Mouse (Mus musculus) bone marrow macrophage, adult 2 months (primary cell): ENCODE data around the gene Wapl. TPM values are rescaled to one million over a fixed set of nuclear protein-coding genes. Genes with fewer than 3 reads are reported as not detected.
A peak's percentile ranks its signal among the peaks of the same experiment; 100 is the strongest.

ENCODE experiments used
- H3K27ac ChIP-seq: 2 replicates; pipeline ENCODE4 v1.5.1; 2012; ENCODE audit warnings: low read depth, low read length; ENCODE audit not compliant: insufficient read depth
- H3K4me1 ChIP-seq: 2 replicates; pipeline ENCODE4 v1.6.1; 2012; ENCODE audit warnings: low read length; ENCODE audit not compliant: control insufficient read depth, insufficient read depth
- H3K4me3 ChIP-seq: 2 replicates; pipeline ENCODE4 v1.5.1; 2012; ENCODE audit warnings: mild to moderate bottlenecking, low read length, moderate library complexity; ENCODE audit not compliant: insufficient read depth
- CTCF ChIP-seq: IDR thresholded peaks from 2 replicates; pipeline ENCODE4 v1.5.1; 2012; ENCODE audit warnings: low read depth, mild to moderate bottlenecking, low read length, moderate library complexity
- POLR2A ChIP-seq: IDR thresholded peaks from 2 replicates; pipeline ENCODE4 v1.6.1; 2012; ENCODE audit warnings: mild to moderate bottlenecking, low read depth, low read length, borderline replicate concordance
- polyA plus RNA-seq: library from polyadenylated mRNA; stranded (reverse); fragments of >200 nt; gene quantifications from 2 replicates; pipeline ENCODE4 v1.2.4, GENCODE M21; 2012; ENCODE audit not compliant: missing spikeins, insufficient read depth, insufficient read length

Wapl gene
- polyA plus RNA-seq: 50.1 and 55.3 TPM in 2 replicates

DNA sequence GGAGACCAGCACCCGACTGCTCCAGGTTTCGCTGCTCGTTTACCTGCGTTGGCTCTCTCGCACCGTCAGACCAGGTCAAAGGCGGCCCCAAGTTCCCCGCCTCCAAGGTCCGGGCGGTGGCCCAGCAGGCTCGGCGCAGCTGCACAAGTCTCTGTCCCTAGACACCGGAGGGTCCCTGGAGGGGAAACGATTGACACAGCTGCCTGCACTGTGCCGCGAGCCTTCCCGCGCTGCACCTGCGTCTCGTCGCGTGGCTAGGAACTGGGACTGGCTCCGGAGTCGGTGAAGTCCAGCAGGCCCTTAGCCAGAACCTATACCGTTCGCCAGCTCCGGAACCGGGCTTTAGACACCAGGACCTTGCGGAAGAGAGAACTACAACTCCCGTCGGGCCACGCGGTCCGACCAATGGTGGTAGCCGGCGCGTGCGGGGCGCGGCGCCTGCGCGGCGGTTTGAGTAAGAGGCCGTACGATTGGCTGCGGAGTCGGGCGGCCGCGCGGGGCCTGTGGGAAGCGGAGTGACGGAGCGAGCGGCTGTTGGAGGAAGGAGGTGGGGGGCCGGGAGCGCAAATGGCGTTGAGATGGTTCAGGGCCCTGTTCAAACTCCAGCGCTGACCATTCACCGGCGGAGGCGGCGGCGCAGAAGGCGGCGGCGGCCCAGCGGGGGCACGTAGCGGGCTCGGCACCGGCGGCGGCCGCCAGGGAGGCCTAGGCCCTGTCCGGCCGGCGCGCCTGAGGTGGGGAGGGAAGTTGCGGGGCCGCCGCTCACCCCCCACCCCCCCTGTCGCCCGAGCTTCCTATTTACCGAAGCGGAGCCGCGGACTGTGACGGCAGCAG is at the start of gene Wapl:
TSS of gene Wapl (plus strand) at position 534 of the 834 bp plus-strand sequence.
- peak within 1 kb of the TSS; percentile 71 for H3K4me3 ChIP-seq
- no peak for TF ChIP-seq POLR2A
- no peak for TF ChIP-seq CTCF
- peaks cover 7% of the 10 kb centered on the region; the same call in 1 of the 2 replicates for H3K4me1 ChIP-seq
- peak within 1 kb of the TSS; percentile 64 for H3K27ac ChIP-seq

DNA sequence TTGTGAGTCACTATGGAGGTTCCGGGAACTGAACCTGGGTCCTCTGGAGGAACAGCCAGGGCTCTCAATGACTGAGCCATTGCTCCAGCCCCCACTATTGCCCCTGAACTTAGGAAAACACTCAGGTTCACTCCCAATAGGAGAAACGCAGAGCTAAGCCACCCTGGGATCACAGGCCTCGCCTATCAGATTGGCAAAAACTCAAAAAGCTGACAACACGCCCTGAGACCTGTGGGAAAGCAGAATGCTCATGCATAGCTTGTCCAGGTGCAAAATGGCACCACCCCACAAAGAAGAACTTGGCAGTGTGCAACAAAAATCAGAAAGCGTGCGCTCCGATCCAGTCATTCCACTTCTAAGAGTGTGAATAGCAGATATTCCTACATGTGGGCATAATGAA is 46.9 kb upstream of the Wapl start:
- Histone ChIP-seq H3K4me3 (no peak overlapping the region), H3K4me1 (no peaks in the 10 kb centered on the region), H3K27ac (no peak overlapping the region)
- no peak for TF ChIP-seq POLR2A
- TF ChIP-seq CTCF: no peak

DNA sequence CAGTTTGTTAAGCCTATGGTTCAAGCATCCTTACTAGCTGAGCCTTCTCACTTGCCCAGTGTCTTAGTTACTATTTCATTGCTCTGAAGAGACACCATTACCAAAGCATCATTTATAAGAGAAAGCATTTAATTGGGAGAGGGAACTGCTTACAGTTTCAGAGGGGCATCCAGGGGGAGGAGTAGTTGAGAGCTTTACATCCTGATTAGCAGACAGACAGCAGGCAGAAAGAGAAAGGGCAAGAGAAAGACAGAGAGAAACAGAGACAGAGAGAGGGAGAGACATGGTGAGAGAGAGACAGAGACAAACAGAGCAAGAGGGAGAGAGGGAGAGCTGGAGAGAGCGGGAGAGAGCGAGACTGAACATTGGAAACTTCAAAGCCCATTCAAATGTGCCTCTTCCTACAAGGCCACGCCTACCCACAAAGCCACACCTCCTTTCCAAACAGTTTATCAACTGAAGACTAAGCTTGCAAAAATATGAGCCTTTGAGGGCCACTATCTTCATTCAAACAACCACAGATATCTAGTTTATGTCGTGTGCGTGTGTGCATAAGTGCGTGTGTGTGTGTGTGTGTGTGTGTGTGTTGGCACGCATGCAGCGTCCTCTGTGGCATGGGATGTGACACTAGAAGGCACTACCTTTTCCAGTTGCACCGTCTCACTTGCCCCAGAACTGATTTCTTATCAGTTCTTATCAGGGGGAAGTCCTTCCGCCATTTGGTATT is 40.8 kb upstream of the Wapl start:
- no peak for TF ChIP-seq POLR2A
- no peak for TF ChIP-seq CTCF
- no peak overlapping the region for H3K4me3 ChIP-seq
- H3K27ac ChIP-seq: no peak overlapping the region
- H3K4me1 ChIP-seq: no peaks in the 10 kb centered on the region

DNA sequence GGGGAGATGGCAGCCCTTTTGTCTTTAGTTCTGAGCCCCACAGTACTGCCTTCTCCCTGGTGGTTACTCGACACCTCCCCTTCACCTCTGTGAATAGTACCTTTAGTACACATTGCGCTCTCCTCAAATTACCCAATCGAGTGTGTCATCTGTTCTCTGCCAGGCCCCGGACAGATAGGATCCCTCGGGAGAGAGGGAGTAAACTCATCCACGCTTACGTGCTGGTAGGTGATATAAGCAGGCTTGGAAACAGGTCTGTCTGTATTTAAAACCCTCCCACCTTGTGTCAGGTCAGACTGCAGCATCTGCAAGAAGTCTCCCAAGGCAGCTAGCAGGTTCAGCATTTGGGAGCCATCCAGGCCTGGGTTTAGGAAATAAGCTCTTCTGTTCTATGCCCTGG is 38.5 kb upstream of the Wapl start:
- Histone ChIP-seq H3K4me1 (0 out of 2 replicates have a peak, but pooled peaks cover 2% of the 10 kb centered on the region), H3K27ac (no peak overlapping the region)
- TF ChIP-seq CTCF (no peak), POLR2A (no peak)

DNA sequence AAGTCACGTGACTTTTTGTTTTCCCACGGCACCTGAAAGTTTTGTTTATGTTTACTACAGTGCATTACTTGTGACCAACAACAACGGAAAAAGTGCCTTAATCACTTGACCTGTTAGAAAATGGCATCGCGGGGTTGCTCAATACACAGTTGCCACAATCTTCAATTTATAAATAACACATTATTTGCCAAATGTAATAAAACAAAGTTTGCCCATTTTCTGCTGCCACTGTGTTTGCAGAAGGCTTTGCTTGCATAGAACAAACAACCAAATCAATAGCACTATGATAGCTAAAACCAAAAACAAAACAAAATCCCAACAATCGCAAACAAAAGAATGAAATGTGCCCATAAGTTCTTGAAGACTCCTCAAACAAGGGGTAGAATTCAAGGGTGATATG is 38.0 kb upstream of the Wapl start:
- Histone ChIP-seq H3K27ac (no peak overlapping the region), H3K4me1 (0 out of 2 replicates have a peak, but pooled peaks cover 2% of the 10 kb centered on the region), H3K4me3 (no peak overlapping the region)
- TF ChIP-seq POLR2A (no peak), CTCF (no peak)

More for the DNA sequence above, 38.5 kb upstream of the Wapl start:
- no peak overlapping the region for H3K4me3 ChIP-seq

DNA sequence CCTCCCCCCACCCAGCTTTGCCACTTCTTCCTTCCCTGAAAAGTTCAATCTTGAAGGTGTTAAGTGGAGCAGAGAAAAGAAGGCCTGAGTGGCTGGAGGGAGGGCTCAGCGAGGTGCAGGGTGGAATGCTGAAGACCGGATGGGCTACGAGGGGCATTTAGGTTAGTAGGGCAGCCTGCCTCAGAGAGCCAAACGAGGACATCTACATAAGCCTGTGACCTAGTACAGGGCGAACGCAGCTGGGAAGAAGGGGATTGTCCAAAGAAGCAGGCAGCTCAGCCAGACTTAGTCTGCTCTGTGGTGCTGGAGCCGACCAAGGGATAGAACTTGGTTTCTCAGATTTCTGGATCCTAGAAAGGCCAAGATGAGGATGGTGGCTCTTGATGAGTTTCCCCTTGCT is 29.6 kb upstream of the Wapl start:
- Histone ChIP-seq H3K4me3 (no peak overlapping the region), H3K4me1 (peaks cover 9% of the 10 kb centered on the region), H3K27ac (no peak overlapping the region)
- no peak for TF ChIP-seq POLR2A
- no peak for TF ChIP-seq CTCF

DNA sequence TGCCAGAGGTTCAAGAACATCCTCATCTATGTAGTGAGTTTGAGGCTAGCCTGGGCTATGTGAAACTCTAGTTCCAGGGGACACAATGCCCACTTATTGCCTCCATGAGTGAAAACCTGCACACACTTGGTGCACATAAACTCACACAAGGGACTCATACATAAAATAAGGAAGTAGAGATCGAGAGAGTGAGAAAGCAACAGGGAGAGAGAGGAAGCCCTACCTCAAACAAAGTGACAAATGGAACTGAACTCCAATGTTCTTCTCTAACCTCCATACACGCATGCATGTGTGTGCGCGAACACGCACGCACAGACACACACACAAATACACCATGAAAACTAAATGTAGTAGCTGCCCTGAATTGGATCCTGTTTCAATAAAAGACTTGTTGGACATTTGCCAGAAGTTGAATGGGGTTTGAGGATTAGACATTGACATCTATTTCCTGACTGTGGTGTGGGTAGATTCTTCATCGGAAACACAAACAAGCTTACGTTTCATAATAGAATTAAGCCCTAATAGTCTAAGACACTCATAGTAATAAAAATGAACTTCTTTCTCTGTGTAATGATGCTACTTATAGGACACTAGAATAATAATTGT is 25.8 kb upstream of the Wapl start:
- no peak overlapping the region for H3K4me3 ChIP-seq
- no peak overlapping the region for H3K27ac ChIP-seq
- peaks cover 9% of the 10 kb centered on the region for H3K4me1 ChIP-seq
- TF ChIP-seq CTCF (no peak), POLR2A (no peak)

DNA sequence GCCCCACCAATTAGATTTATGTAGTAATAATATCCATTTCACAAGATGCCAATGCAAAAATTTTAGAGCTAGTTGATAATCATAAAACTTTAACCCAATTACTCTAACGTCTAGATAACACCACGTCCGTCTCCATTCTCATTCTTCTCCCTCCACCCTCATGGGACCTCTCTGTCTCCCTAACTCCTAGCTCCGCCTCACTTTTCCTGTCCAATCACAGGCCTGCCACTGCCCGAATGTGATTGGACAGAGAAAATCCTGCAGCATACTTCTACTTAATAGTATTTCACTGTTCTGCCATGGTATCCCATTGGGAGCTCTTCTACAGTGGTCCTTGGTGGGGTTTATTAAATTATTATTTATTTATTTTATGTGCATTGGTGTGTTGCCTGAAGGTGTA is 16.6 kb upstream of the Wapl start:
- TF ChIP-seq CTCF (no peak), POLR2A (no peak)
- no peaks in the 10 kb centered on the region for H3K4me1 ChIP-seq
- H3K27ac ChIP-seq: no peak overlapping the region
- no peak overlapping the region for H3K4me3 ChIP-seq

DNA sequence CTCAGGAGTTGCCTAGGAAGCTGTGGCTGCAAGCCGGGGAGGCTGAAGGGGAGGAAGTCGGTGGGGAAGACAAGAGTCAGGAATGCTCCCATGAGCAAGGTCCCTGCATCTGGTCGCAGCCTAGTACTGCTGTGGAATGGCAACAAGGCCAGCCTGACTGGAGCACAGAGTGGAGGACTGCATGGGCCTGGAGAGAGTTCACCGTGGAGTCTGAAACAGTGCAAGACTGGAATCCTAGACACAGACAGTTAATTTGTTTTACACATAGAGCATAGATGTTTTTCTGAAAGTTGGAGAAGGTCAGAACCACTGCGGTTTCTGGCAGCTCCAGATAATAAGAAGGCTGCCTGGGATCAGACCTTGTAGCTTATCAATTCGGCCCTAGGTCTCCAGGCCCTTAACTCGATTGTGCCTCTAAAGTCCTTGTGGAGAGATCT is 13.4 kb upstream of the Wapl start:
- H3K27ac ChIP-seq: no peak overlapping the region
- H3K4me1 ChIP-seq: no peaks in the 10 kb centered on the region
- TF ChIP-seq CTCF: no peak
- TF ChIP-seq POLR2A: no peak

More for the DNA sequence above, 13.4 kb upstream of the Wapl start:
- H3K4me3 ChIP-seq: no peak overlapping the region
